Mouse (Mus musculus) heart, embryonic 14.5 days (tissue): Measurements from ENCODE around the gene Nicn1. TPM values are rescaled to one million over a fixed set of nuclear protein-coding genes. Genes with fewer than 3 reads are reported as not detected.
"Not testable (repeated sequence)": the region's sequence is repeated elsewhere in the genome, so short reads cannot be mapped to it uniquely, and the experiment has no call there.

Experiments used
- ATAC-seq: fragments of 200-750 bp; cut with Nextera tagmentation; 2 replicates; pipeline ENCODE4 v1.8.0; 2017; ENCODE audit warnings: low read depth, moderate TSS enrichment; ENCODE audit not compliant: insufficient number of reproducible peaks, insufficient read depth, low FRiP score
- H3K27ac ChIP-seq, 2 experiments: fragments of 200-500 bp in 1 of 2; fragments of 300-500 bp in 1 of 2; sonication (generic) in 1 of 2; replicated peaks in 1 of 2; 2 replicates each; pipeline ENCODE4 v1.5.1; 2012 to 2014; ENCODE audit warnings: low read depth in 2 of 2, low read length in 2 of 2, control low read depth in 1 of 2, mild to moderate bottlenecking in 1 of 2, mixed read lengths in 1 of 2; ENCODE audit not compliant: control insufficient read depth in 1 of 2, insufficient read depth in 1 of 2
- H3K27me3 ChIP-seq: fragments of 300-500 bp; sonication (generic); 2 replicates; pipeline ENCODE4 v1.6.1; 2014; ENCODE audit warnings: mild to moderate bottlenecking, low read length, control low read depth; ENCODE audit not compliant: control insufficient read depth, insufficient read depth
- H3K36me3 ChIP-seq: fragments of 300-500 bp; sonication (generic); 2 replicates; pipeline ENCODE4 v1.6.1; 2014; ENCODE audit warnings: mild to moderate bottlenecking, control low read depth, low read length, mixed read lengths; ENCODE audit not compliant: control insufficient read depth, insufficient read depth
- H3K4me1 ChIP-seq, 2 experiments: fragments of 200-500 bp in 1 of 2; fragments of 300-500 bp in 1 of 2; sonication (generic) in 1 of 2; 2 replicates each; pipeline ENCODE4 v1.6.1; 2012 to 2014; ENCODE audit warnings: low read length in 2 of 2, control low read depth in 1 of 2, mixed read lengths in 1 of 2; ENCODE audit not compliant: control insufficient read depth in 2 of 2, insufficient read depth in 2 of 2
- H3K4me2 ChIP-seq: fragments of 300-500 bp; sonication (generic); 2 replicates; pipeline ENCODE4 v1.6.1; 2014; ENCODE audit warnings: mild to moderate bottlenecking, low read length
- H3K4me3 ChIP-seq, 2 experiments: fragments of 200-500 bp in 1 of 2; fragments of 300-500 bp in 1 of 2; sonication (generic) in 1 of 2; 2 replicates each; pipeline ENCODE4 v1.5.1; 2012 to 2014; ENCODE audit warnings: low read length in 2 of 2, mild to moderate bottlenecking in 2 of 2, control low read depth in 1 of 2, low read depth in 1 of 2, moderate library complexity in 1 of 2; ENCODE audit not compliant: control insufficient read depth in 1 of 2, insufficient read depth in 1 of 2
- H3K9ac ChIP-seq: fragments of 300-500 bp; sonication (generic); 2 replicates; pipeline ENCODE4 v1.6.1; 2014; ENCODE audit warnings: mild to moderate bottlenecking, low read length
- H3K9me3 ChIP-seq: fragments of 300-500 bp; sonication (generic); 2 replicates; pipeline ENCODE4 v1.6.1; 2016; ENCODE audit warnings: low read length, control low read depth; ENCODE audit not compliant: control insufficient read depth
- WGBS: fragments of 180-500 bp; shearing (Covaris S2); extraction: QIAGEN DNeasy Blood & Tissue Kit; methylation state at CpG from one replicate; pipeline ENCODE4 v1.1.7; 2014; 5-methylcytosine and 5-hydroxymethylcytosine counted together
- polyA plus RNA-seq: library from polyadenylated mRNA; unstranded; fragments of >200 nt; fragmentation: Nextera tagmentation; extraction: Ambion mirVana; gene quantifications from 2 replicates; pipeline ENCODE4 v1.2.1, GENCODE M21; 2014

The Nicn1 gene
- polyA plus RNA-seq, 1 experiment from 2014 or later: 29.1 TPM

DNA sequence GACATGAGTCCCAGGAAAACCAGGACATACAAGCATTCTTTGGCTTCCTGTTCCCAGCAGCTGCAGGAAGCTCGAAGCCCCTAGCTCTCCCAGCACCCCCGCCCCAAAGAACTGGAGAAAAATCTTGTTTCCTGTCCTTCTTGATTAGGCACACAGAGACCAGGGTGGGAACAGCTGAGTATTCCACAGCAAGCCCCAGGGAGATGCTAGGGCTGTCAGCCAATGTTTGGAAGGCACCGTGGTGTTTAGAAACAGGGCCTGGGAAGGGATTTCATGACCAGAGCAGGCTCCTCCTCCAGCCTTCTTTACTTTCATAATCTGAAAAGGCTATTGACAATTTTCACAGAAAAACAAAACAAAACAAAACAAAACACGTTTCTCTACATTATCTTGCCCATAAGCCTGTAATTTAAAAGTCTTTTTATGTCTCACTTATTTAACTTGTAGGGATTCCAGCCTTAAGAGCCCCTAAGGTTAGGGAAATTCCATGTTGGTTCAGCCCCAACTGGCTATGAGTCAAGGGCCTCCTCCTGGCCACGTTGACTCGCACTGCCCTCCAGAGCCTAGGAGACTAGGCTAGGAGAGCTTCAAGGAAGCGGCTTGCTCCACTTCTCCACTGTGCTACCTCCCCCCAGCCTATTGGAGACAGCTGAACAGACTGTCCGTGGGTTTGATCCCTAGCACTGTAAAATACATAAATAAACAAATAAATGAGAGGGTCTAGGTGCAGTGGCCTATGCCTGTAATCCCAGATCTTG lies 10.0 kb upstream of the Nicn1 start:
- no peak overlapping the region for H3K4me2 ChIP-seq
- 36% methylated on average over 8 of the region's 8 CpGs for WGBS

DNA sequence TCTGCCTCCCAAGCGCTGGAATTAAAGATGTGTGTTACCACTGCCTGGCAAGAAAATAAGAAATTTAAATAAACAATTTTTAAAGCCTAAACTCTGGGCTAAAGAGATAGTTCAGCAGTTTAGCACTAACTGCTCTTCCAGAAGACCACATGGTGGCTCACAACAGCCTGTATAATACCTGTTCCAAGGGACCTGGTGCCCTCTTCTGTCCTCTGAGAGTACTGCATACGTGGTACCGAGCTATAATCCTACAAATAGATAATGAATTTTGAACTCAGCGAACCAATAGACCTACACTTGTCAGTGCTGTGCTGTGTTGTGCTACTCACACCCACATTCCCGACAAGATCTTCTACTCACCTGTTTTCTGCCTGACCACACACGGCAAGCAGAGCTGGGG lies 5.8 kb upstream of the Nicn1 start:
- H3K27me3 ChIP-seq: no peaks in the 10 kb centered on the region
- no peak overlapping the region for H3K27ac ChIP-seq
- no peaks in the 10 kb centered on the region for H3K9me3 ChIP-seq
- no peak overlapping the region for H3K4me3 ChIP-seq
- H3K36me3 ChIP-seq: no peaks in the 10 kb centered on the region
- H3K4me1 ChIP-seq: peaks cover 0 to 4% of the 10 kb centered on the region in 2 experiments; a peak in 1 of 4 replicates
- peak; percentile 49; the same call in 1 of the 2 replicates for ATAC-seq
- no peak overlapping the region for H3K4me2 ChIP-seq
- 5% methylated on average over 6 of the region's 6 CpGs for WGBS
- no peak overlapping the region for H3K9ac ChIP-seq

More for the DNA sequence above, 10.0 kb upstream of the Nicn1 start:
- Histone ChIP-seq H3K9me3 (no peaks in the 10 kb centered on the region), H3K27ac (peak overlapping the region; percentile 39 to 61), H3K4me1 (peaks cover 2 to 8% of the 10 kb centered on the region in 2 experiments), H3K36me3 (no peaks in the 10 kb centered on the region), H3K4me3 (no peak overlapping the region), H3K27me3 (no peaks in the 10 kb centered on the region), H3K9ac (no peak overlapping the region)
- ATAC-seq: peak; percentile 51

DNA sequence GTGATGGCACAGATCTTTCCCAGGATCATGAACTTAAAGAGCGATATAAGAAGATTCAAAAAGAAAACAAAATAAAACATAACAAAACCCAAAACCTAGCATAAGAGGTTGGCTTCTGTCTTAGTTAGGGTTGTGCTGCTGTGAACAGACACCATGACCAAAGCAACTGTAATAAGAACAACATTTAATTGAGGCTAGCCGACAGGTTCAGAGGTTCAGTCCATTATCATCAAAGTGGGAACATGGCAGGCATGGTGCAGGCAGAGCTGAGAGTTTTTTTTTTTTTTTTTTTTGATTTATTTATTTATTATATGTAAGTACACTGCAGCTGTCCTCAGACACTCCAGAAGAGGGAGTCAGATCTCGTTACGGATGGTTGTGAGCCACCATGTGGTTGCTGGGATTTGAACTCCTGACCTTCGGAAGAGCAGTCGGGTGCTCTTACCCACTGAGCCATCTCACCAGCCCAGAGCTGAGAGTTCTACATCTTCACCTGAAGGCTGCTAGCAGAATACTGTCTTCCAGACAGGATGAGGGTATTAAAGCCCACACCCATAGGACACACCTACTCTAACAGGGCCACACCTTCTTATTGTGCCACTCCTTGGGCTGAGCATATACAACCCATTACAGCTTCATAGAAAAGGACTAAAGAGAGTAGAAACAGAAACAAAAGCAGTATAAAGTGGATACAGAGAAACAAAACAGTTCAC lies 2.5 kb upstream of the Nicn1 start:
- H3K9me3 ChIP-seq, H3K27ac ChIP-seq, H3K27me3 ChIP-seq, H3K4me2 ChIP-seq, H3K4me1 ChIP-seq, H3K9ac ChIP-seq, ATAC-seq, H3K36me3 ChIP-seq, H3K4me3 ChIP-seq: not testable (repeated sequence)
- 83% methylated on average over 4 of the region's 6 CpGs for WGBS

DNA sequence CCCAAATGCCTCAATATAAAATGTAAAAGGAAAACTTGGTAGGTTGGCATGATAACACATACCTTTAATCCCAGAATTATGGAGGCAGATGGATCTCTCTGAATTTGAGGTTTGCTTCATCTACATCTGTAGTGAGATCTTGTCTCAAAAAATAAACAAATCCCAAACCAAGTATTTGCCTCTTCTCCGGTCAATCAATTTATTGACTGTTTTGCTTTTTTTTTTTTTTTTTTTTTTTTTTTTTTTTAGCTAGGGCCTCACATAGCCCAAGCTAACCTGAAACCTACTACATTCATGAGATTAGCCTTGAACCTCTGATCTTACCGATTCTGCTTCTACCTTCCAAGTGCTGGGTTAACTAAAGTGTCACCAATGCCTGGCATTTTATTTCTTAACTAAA lies 882 bp upstream of the Nicn1 start:
- H3K4me1 ChIP-seq: peaks cover 0 to 5% of the 10 kb centered on the region in 2 experiments; a peak in 1 of 4 replicates
- no peaks in the 10 kb centered on the region for H3K9me3 ChIP-seq
- peak overlapping the region; percentile 79 for H3K9ac ChIP-seq
- H3K36me3 ChIP-seq: peaks cover 5% of the 10 kb centered on the region
- no peak overlapping the region for H3K27ac ChIP-seq
- no peak overlapping the region for H3K4me3 ChIP-seq
- peak overlapping the region; percentile 74 for H3K4me2 ChIP-seq
- WGBS: 65% methylated on average over 2 of the region's 2 CpGs
- no peak for ATAC-seq
- no peaks in the 10 kb centered on the region for H3K27me3 ChIP-seq

DNA sequence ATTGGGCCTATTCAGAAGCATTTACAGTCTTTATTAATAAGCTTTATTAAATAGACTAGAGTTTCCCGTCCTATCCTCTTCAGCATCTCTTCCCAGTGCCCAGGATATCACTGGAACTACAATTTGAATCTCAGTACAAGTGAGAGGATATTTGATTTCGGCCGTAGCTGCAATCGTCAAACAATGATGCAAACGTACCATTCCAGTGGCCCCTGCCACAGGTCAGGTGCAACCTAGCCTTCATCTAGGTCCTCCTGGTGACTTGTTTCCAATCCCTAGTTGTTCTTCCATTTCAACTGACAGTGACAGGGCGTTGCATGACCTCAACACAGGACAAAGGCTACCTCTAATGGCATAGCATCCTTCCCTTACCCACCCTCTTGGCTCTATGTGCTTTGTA lies 544 bp downstream of the Nicn1 start:
- Histone ChIP-seq H3K4me2 (peak overlapping the region; percentile 74), H3K27ac (0 out of 4 replicates have a peak overlapping the region, but pooled peaks of 1 of the 2 experiments have one; percentile 15)
- WGBS: 39% methylated on average over 6 of the region's 6 CpGs

DNA sequence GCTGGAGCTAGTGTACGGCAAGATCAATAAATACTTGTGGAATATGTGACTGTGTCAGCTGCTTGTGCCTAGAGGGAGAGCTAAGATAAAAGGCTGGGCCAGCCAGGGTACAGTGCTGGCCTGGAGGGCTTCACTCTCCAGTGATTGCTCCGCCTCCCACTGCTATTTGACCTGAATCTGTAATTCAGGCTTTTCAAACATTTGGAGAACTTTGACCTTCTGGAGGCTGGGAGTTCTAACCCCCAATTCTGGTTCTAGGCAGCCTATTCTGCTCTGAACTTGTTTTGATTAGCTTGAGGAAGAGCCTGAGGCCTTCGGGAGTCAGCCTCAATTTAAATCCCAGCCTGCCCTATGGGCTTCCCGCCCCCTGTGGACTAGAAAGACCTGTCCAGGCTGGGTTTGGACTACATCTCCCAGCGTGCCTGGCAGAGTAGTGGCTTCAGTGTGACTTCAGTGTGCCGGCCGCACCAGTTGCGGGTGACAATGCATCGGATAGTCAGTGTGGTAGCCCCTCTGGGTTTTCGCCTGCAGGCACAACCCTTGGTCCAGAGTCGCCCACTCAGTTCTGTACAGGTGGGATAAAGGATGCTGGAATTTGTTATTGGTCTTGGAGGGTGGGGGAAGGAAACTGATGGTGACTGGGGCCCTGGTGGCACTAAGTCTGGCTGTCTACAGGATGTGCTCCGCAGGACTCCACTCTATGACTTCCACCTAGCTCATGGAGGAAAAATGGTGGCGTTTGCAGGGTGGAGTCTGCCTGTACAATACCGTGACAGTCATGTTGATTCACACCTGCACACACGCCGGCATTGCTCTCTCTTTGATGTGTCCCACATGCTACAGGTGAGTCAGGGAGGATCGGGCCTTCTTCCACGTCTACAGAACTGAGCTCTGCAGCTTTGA lies 6.5 kb downstream of the Nicn1 start, which contains the start of gene Amt:
Gene Amt, plus strand, starts transcription at position 401 of the 903 bp plus-strand sequence.
- peak within 1 kb of the TSS in 1 of 2 experiments; percentile 10; a peak in 1 of 4 replicates for H3K27ac ChIP-seq
- no peaks in the 10 kb centered on the region for H3K9me3 ChIP-seq
- H3K9ac ChIP-seq: peak within 1 kb of the TSS; percentile 49
- peak within 1 kb of the TSS; percentile 31 to 48 for H3K4me3 ChIP-seq
- no peaks in the 10 kb centered on the region for H3K27me3 ChIP-seq
- peak within 1 kb of the TSS; percentile 52 for H3K4me2 ChIP-seq
- peaks cover 5 to 7% of the 10 kb centered on the region in 2 experiments; a peak in 3 of 4 replicates for H3K4me1 ChIP-seq
- peak; percentile 45; the same call in 1 of the 2 replicates for ATAC-seq
- peaks cover 32% of the 10 kb centered on the region for H3K36me3 ChIP-seq
- WGBS: 29% methylated on average over 18 of the region's 18 CpGs

More for the DNA sequence above, 544 bp downstream of the Nicn1 start:
- Histone ChIP-seq H3K9ac (peak overlapping the region; percentile 63), H3K4me1 (peaks cover 0 to 5% of the 10 kb centered on the region in 2 experiments; a peak in 1 of 4 replicates), H3K27me3 (no peaks in the 10 kb centered on the region), H3K36me3 (peaks cover 19% of the 10 kb centered on the region), H3K4me3 (peak overlapping the region; percentile 48 to 83), H3K9me3 (no peaks in the 10 kb centered on the region)
- no peak for ATAC-seq

DNA sequence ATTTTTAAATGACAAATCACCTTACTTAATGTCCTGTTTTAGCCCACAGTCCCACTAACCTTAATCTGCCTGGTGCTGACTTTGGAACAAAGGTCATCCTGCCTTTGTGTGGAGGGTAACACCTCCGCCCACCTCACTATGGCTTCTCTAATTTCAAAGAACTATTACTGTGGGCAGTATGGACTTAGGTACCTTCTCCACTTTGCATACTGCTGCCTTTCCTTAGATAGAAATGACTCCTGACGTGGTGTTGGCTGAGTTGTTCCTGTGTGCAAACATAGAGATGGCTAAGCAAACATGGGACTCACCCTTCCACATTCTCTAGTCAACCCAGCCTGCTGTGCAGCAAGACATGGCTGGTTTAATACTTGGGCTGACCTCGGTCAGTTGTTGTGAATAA lies 11.6 kb downstream of the Nicn1 start:
- no peaks in the 10 kb centered on the region for H3K9me3 ChIP-seq
- no peak overlapping the region for H3K4me3 ChIP-seq
- H3K36me3 ChIP-seq: peaks cover 37% of the 10 kb centered on the region
- peaks cover 7 to 19% of the 10 kb centered on the region in 2 experiments for H3K4me1 ChIP-seq
- H3K27ac ChIP-seq: no peak overlapping the region
- H3K4me2 ChIP-seq: no peak overlapping the region
- 83% methylated on average over 3 of the region's 3 CpGs for whole genome bisulfite sequencing
- H3K27me3 ChIP-seq: no peaks in the 10 kb centered on the region
- ATAC-seq: no peak
- no peak overlapping the region for H3K9ac ChIP-seq
